Comparison of ENCODE assay signal across 18 mouse cellular contexts in genomic region chr13:97494770-97495169, GRCm38 (mm10).
"Had no signal": no experiment of that assay in that cellular context is flagged by ENCODE, and none has a peak within 500 bp of the region (broad histone marks: within the 10 kb centered on the region; RNA-seq: fewer than 3 reads in every experiment).

No protein-coding gene starts in this region.

- H3K27me3 ChIP-seq: neural tube, embryonic 13.5 days; neural tube, embryonic 15.5 days had no signal

- H3K9me3 ChIP-seq: midbrain, embryonic 10.5 days; neural tube, embryonic 13.5 days; neural tube, embryonic 15.5 days had no signal

- DNase-seq: liver, postnatal 0 days; lung, embryonic 14.5 days; lung, postnatal 10 days; lung, postnatal 4 days; midbrain, embryonic 14.5 days; retina, postnatal 1 day; right cerebral cortex, adult 18-20 months; right cerebral cortex, postnatal 25 days; right cerebral cortex, postnatal 4 days; spleen, adult 18-20 months; thymus, adult 18-20 months; thymus, postnatal 14 days; thymus, postnatal 36 days had no signal

- H3K27ac ChIP-seq: midbrain, embryonic 10.5 days; neural tube, embryonic 13.5 days; neural tube, embryonic 15.5 days had no signal

- H3K9ac ChIP-seq: liver, postnatal 0 days; lung, embryonic 14.5 days; neural tube, embryonic 13.5 days; neural tube, embryonic 15.5 days had no signal

- ATAC-seq: liver, postnatal 0 days; midbrain, embryonic 16.5 days had no signal

- H3K36me3 ChIP-seq: midbrain, embryonic 10.5 days; neural tube, embryonic 13.5 days; neural tube, embryonic 15.5 days had no signal

- H3K4me3 ChIP-seq: midbrain, embryonic 10.5 days; myocyte; neural tube, embryonic 13.5 days; neural tube, embryonic 15.5 days had no signal

- H3K4me2 ChIP-seq: lung, embryonic 14.5 days; neural tube, embryonic 13.5 days; neural tube, embryonic 15.5 days had no signal
